Mouse (Mus musculus) testis, postnatal 14 days (tissue): Measurements from ENCODE around the gene Adcy2.
A peak's percentile ranks its signal among the peaks of the same experiment; 100 is the strongest.

Experiments used
- DNase-seq: peaks from one replicate; pipeline ENCODE4 v3.0.0; 2021; ENCODE audit warnings: low spot score

Adcy2 gene

GRCm38 (mm10) chr13:68622792-68623191, 376.5 kb downstream of the Adcy2 start:
- no peak for DNase-seq

DNA sequence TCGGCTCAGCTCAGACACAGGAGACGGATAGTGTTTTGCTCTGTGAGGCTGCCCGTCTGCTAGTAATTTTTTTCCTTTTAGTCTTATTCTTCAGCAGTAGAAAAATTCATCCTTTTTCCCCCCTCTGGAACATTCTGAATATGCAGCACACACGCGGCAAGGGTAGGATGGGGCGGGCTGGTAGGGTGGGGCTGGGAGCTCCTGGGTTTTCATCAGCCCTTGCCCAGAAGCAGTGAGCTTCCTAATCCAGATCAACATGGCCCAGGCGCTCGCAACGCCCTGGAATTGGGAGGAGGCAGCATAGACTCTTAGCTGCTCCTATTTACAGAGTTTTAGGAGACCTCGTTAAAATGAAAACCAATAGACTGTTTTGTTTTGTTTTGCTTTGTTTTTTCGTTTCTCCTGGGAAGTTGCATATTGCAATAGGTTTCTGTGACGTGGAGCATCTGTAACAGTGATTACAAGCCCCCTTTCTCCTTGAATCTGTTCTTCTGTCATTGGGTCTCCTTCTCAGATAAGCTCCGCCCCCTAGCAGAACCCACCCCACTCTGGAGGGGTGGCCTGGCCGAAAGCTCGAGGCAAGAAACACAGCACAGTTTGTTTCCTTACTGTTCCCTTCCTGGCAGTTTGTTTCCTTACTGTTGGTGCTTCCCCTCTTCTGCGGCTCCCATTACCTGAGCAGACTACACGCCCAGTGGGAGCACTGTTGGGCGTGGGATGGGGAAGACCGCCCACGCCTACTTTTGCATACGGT, 391.5 kb downstream of the Adcy2 start:
- DNase-seq: no peak

- peak; percentile 24 for DNase-seq
Measured at GRCm38 (mm10) chr13:68605689-68606126, 393.6 kb downstream of the Adcy2 start.

GRCm38 (mm10) chr13:68603085-68603484, 396.3 kb downstream of the Adcy2 start:
- no peak for DNase-seq

DNA sequence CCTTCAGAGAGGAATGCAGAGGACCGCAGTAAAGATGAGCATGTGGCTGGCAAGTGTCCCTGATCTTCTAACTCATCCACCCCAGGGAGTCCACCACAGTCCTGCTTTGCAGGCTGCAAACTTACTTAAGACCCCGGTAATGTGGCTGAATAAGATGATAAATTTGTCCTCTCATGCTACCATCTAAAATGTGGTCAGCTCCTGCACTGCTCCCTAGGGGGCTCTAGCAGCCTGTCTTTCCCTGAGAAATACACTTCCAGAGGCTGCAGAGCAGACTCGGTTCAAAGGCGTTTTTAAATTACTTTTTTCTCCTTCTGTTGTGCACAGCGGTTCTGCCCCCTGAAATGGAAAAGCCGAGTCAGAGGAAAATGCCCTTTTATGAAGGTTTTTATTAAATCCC, 398.2 kb downstream of the Adcy2 start:
- no peak for DNase-seq

DNA sequence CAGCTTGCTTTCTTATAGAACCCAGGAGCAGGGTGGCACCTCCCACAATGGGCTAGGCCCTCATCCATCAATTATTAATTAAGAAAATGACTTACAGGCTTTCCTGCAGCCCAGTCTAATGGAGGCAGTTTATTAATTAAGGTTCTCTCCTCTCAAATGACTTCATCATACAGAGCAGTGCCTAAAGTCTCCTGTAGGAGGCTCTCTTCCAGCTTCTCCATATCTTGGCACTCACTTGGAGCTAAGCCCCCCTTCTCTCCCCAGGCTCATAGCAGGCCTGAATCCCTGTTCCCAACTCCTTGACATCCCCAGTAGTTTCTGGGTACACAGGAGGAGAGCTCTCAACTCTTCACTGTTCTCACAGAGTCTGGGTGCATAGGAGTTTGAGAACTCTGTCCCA, 400.4 kb downstream of the Adcy2 start:
- no peak for DNase-seq

- DNase-seq: no peak
Measured at GRCm38 (mm10) chr13:68597667-68598066, 401.7 kb downstream of the Adcy2 start.

- no peak for DNase-seq
Measured at GRCm38 (mm10) chr13:68597199-68597598, 402.1 kb downstream of the Adcy2 start, which contains the start of gene 1700001L19Rik. TSS of gene 1700001L19Rik (plus strand) at chr13:68597421.

- no peak for DNase-seq
Measured at GRCm38 (mm10) chr13:68593797-68594196, 405.5 kb downstream of the Adcy2 start.

DNA sequence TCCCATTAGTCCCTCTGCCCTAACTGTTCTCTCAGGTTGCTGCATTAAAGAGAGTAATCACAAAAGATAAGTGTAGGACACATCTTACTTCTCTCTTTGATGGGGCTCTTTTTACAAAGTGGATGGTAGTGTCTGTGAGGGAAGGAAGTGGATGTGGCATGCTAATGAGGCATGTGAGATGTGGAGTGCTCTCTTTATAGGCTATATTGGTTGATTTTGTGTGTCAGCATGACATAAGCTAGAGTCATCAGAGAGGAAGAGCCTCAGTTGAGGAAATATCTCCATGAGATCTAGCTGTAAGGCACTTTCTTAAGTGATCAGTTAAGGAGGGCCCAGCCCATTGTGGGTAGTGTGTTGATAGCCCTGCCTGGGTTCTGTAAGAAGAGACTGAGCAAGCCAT, 411.0 kb downstream of the Adcy2 start:
- no peak for DNase-seq

DNA sequence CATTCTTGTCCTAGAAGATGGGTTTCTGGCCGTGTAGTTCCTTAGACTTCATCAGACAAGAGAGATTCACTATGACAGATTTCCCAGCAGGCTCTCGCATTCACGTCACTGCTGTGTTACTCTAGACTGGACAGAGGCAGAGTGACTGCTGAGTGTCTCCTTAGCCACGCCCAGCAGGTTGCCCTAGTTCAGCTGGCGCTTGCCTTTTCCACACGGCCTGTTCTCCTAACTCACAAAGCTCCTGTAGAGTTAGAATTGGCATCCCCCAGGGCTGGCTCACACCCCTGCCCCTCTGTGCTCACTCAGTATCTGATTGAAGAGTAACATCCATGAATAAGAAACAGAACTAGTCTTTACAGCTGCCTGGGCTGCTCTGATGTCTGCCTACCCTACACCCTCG, 413.9 kb downstream of the Adcy2 start:
- DNase-seq: no peak

DNA sequence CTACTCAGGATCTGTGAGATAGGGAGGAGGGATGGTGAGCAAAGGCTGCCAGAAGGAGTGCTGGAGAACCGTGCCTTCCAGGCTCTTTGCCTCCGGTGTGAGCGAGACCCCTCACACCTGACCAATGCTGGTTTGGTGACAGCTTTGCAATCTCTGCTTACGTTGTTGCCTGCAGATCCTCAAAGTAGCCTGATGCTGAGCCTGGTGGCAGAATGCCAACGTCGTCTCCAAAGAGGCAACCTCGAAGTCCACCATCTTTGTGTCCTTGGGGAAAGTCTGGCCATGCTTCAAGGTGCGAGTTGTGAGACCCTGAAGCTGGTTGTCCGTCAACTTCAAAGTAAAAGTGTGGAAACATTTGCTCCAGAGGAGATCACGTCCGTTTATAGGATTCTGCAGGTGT, 415.4 kb downstream of the Adcy2 start:
- no peak for DNase-seq

DNA sequence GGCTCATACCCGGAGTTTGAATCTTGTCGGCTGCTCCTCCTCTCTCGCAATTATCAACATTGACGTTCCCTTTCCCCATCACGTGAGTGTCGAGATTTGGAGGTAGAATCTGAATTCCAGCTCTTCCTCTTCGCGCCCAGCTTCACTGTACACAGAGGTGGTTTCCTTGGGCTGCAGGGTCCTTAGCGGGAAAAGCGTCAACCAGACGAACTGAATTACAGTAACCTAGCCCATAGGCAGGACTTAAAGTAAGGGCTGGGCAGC, 416.9 kb downstream of the Adcy2 start:
- no peak for DNase-seq

DNA sequence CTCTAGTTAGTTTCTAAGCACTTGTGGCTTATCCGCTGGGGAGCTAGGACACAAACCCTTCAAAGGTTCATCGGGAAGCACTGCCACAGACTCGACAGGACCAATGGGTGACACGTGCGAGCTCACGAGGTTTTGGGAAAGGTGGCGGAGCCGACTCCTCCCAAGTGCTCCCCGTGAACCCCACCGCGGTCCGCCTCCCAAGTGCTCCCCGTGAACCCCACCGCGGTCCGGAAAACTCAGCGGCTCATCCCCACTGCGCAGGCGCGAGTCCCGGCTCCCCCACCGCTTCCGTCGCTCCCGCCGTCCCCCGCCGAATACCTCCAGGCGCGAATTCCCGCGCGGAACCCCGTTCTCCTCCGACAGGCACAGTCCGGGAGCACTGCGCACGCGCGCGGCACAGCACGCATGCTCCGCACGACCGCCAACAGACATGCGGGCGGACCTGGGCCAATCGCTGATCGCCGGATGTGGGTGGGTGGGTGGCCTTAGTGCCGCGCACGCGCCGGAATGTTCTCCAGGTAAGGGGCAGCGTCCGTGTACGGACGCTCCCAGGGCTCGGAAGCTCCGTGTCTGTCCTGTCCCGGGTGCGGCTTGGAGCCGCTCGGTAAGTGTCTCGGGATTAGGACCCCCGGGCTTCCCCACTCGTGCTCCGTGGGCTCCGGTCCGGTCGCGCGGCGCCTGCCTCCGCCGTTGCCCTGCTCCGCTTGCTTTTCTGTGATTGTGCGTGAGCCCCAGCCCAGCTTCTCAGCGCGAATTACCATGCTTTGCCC, 417.4 kb downstream of the Adcy2 start, which contains the start of the genes Mtrr and Fastkd3:
Gene Mtrr, minus strand, starts transcription at position 403 of the 770 bp plus-strand sequence.
Gene Fastkd3, plus strand, starts transcription at position 488 of the 770 bp plus-strand sequence.
- peak; percentile 99 for DNase-seq

GRCm38 (mm10) chr13:68581086-68581740, 418.1 kb downstream of the Adcy2 start:
- no peak for DNase-seq

DNA sequence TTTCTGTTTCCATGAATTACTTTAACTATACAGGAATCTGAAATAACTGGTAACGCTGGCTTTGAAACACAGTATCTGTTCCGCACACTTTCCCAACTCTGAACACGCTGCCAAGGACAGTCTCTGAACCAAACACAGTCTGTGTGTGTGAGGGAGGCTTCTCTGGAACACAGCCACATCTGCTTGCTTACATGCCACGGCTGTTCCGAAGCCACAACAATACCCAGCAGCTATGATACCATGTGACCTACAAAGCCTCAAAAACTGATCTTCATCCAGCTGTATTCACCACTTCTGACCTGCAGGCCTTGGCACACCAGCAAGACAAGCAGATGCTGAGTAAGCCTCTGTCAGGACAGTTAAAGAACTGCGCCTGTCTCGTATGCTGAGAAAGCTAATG, 421.4 kb downstream of the Adcy2 start:
- DNase-seq: peak; percentile 83

GRCm38 (mm10) chr13:68574398-68574797, 424.9 kb downstream of the Adcy2 start:
- no peak for DNase-seq

GRCm38 (mm10) chr13:68572966-68573913, 426.1 kb downstream of the Adcy2 start:
- DNase-seq: no peak

DNA sequence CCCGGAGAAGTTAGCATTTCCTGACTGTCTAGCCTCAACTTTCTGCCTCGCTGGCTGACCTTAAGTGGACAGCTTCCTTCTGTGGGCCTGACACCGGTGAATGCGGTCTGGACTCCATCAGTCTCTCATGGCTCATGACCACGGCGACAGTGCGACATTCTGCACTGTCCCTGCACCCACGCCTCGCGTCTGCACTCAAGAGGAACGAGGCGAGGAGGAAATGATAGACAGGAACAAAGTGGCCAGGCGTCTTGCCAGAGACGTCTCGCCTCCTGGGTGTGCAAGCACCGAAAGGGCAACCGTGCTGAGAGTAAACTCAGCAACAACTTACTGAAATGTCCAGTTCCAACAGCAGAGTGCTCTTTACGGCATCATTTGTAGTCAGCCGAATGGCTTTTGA, 427.1 kb downstream of the Adcy2 start:
- DNase-seq: no peak
